Mouse (Mus musculus): ENCODE measurements at regions not wholly inside any gene's neighbourhood (a gene's known extent, or its start where the extent isn't known, plus 50 kb on each side); places are given as distances from the start of the nearest gene placed in this dataset.
A peak's percentile ranks its signal among the peaks of the same experiment; 100 is the strongest.

GRCm38 (mm10) chr4:47671362-47671761 is 196.9 kb downstream of the Sec61b start:
- Histone ChIP-seq H3K4me2 (ENCODE audit: low read depth, low read length) (no peak overlapping the region), H3K4me1 (ENCODE audit: control insufficient read depth, insufficient read depth) (peaks cover 12% of the 10 kb centered on the region), H3K27ac (ENCODE audit: low read depth) (no peak overlapping the region), H3K9ac (replicated peaks; ENCODE audit: low read depth, low read length) (no peak overlapping the region), H3K9me3 (replicated peaks; ENCODE audit: control insufficient read depth, low read length) (no peaks in the 10 kb centered on the region), H3K4me3 (ENCODE audit: low read depth, low read length) (no peak overlapping the region), H3K27me3 (ENCODE audit: control insufficient read depth, insufficient read depth, low read length) (peaks cover 21% of the 10 kb centered on the region), H3K36me3 (replicated peaks; ENCODE audit: control insufficient read depth, insufficient read depth, low read length) (no peaks in the 10 kb centered on the region)
- TF ChIP-seq EP300 (IDR thresholded peaks at IDR 0.05; ENCODE audit: low read depth) (no peak), CTCF (IDR thresholded peaks at IDR 0.05; ENCODE audit: low read depth) (no peak)
- DNase-seq (ENCODE audit: low spot score) = no peak
- 57% methylated on average over 5 of the region's 5 CpGs for WGBS
- no peak for ATAC-seq (ENCODE audit: insufficient read depth, low read depth)

GRCm38 (mm10) chr4:47681141-47681540 is 206.7 kb downstream of the Sec61b start:
- H3K4me2 ChIP-seq (ENCODE audit: low read depth, low read length) = no peak overlapping the region
- WGBS = 81% methylated on average over 4 of the region's 4 CpGs
- no peaks in the 10 kb centered on the region for H3K4me1 ChIP-seq (ENCODE audit: control insufficient read depth, insufficient read depth)
- TF ChIP-seq EP300 (IDR thresholded peaks at IDR 0.05; ENCODE audit: low read depth) (no peak), CTCF (IDR thresholded peaks at IDR 0.05; ENCODE audit: low read depth) (no peak)
- H3K36me3 ChIP-seq (replicated peaks; ENCODE audit: control insufficient read depth, insufficient read depth, low read length) = no peaks in the 10 kb centered on the region
- H3K9ac ChIP-seq (replicated peaks; ENCODE audit: low read depth, low read length) = no peak overlapping the region
- H3K4me3 ChIP-seq (ENCODE audit: low read depth, low read length) = no peak overlapping the region
- H3K27me3 ChIP-seq (ENCODE audit: control insufficient read depth, insufficient read depth, low read length) = no peaks in the 10 kb centered on the region
- H3K9me3 ChIP-seq (replicated peaks; ENCODE audit: control insufficient read depth, low read length) = no peaks in the 10 kb centered on the region
- no peak for ATAC-seq (ENCODE audit: insufficient read depth, low read depth)
- no peak for DNase-seq (ENCODE audit: low spot score)
- no peak overlapping the region for H3K27ac ChIP-seq (ENCODE audit: low read depth)

- WGBS = 52% methylated on average over 2 of the region's 2 CpGs
- DNase-seq (ENCODE audit: low spot score) = peak; percentile 46
- H3K4me1 ChIP-seq (ENCODE audit: control insufficient read depth, insufficient read depth) = no peaks in the 10 kb centered on the region
- H3K9ac ChIP-seq (replicated peaks; ENCODE audit: low read depth, low read length) = no peak overlapping the region
- H3K4me2 ChIP-seq (ENCODE audit: low read depth, low read length) = no peak overlapping the region
- no peak overlapping the region for H3K4me3 ChIP-seq (ENCODE audit: low read depth, low read length)
- no peaks in the 10 kb centered on the region for H3K9me3 ChIP-seq (replicated peaks; ENCODE audit: control insufficient read depth, low read length)
- ATAC-seq (ENCODE audit: insufficient read depth, low read depth) = peak; percentile 20; the same call in 1 of the 2 replicates
- H3K27me3 ChIP-seq (ENCODE audit: control insufficient read depth, insufficient read depth, low read length) = no peaks in the 10 kb centered on the region
- no peak overlapping the region for H3K27ac ChIP-seq (ENCODE audit: low read depth)
- no peaks in the 10 kb centered on the region for H3K36me3 ChIP-seq (replicated peaks; ENCODE audit: control insufficient read depth, insufficient read depth, low read length)
- TF ChIP-seq EP300 (IDR thresholded peaks at IDR 0.05; ENCODE audit: low read depth) = no peak
- no peak for TF ChIP-seq CTCF (IDR thresholded peaks at IDR 0.05; ENCODE audit: low read depth)
Measured at GRCm38 (mm10) chr4:47691207-47691606, 216.7 kb downstream of the Sec61b start.

- no peak overlapping the region for H3K27ac ChIP-seq (ENCODE audit: low read depth)
- H3K27me3 ChIP-seq (ENCODE audit: control insufficient read depth, insufficient read depth, low read length) = no peaks in the 10 kb centered on the region
- ATAC-seq (ENCODE audit: insufficient read depth, low read depth) = no peak
- H3K4me3 ChIP-seq (ENCODE audit: low read depth, low read length) = no peak overlapping the region
- H3K4me1 ChIP-seq (ENCODE audit: control insufficient read depth, insufficient read depth) = no peaks in the 10 kb centered on the region
- TF ChIP-seq EP300 (IDR thresholded peaks at IDR 0.05; ENCODE audit: low read depth) (no peak), CTCF (IDR thresholded peaks at IDR 0.05; ENCODE audit: low read depth) (no peak)
- no peak overlapping the region for H3K9ac ChIP-seq (replicated peaks; ENCODE audit: low read depth, low read length)
- H3K4me2 ChIP-seq (ENCODE audit: low read depth, low read length) = no peak overlapping the region
- DNase-seq (ENCODE audit: low spot score) = no peak
- H3K9me3 ChIP-seq (replicated peaks; ENCODE audit: control insufficient read depth, low read length) = no peaks in the 10 kb centered on the region
- H3K36me3 ChIP-seq (replicated peaks; ENCODE audit: control insufficient read depth, insufficient read depth, low read length) = no peaks in the 10 kb centered on the region
Measured at GRCm38 (mm10) chr4:47692654-47693053, 218.2 kb downstream of the Sec61b start.

GRCm38 (mm10) chr4:47693221-47693620 is 218.8 kb downstream of the Sec61b start:
- no peaks in the 10 kb centered on the region for H3K27me3 ChIP-seq (ENCODE audit: control insufficient read depth, insufficient read depth, low read length)
- no peak overlapping the region for H3K9ac ChIP-seq (replicated peaks; ENCODE audit: low read depth, low read length)
- no peaks in the 10 kb centered on the region for H3K9me3 ChIP-seq (replicated peaks; ENCODE audit: control insufficient read depth, low read length)
- no peak overlapping the region for H3K27ac ChIP-seq (ENCODE audit: low read depth)
- H3K4me1 ChIP-seq (ENCODE audit: control insufficient read depth, insufficient read depth) = no peaks in the 10 kb centered on the region
- DNase-seq (ENCODE audit: low spot score) (no peak), ATAC-seq (ENCODE audit: insufficient read depth, low read depth) (no peak)
- TF ChIP-seq CTCF (IDR thresholded peaks at IDR 0.05; ENCODE audit: low read depth) = no peak
- no peak for TF ChIP-seq EP300 (IDR thresholded peaks at IDR 0.05; ENCODE audit: low read depth)
- no peaks in the 10 kb centered on the region for H3K36me3 ChIP-seq (replicated peaks; ENCODE audit: control insufficient read depth, insufficient read depth, low read length)
- WGBS = 78% methylated on average over 12 of the region's 12 CpGs
- no peak overlapping the region for H3K4me2 ChIP-seq (ENCODE audit: low read depth, low read length)
- no peak overlapping the region for H3K4me3 ChIP-seq (ENCODE audit: low read depth, low read length)

- Histone ChIP-seq H3K4me2 (ENCODE audit: low read depth, low read length) (no peak overlapping the region), H3K36me3 (replicated peaks; ENCODE audit: control insufficient read depth, insufficient read depth, low read length) (no peaks in the 10 kb centered on the region), H3K27ac (ENCODE audit: low read depth) (no peak overlapping the region), H3K9me3 (replicated peaks; ENCODE audit: control insufficient read depth, low read length) (no peaks in the 10 kb centered on the region), H3K4me3 (ENCODE audit: low read depth, low read length) (no peak overlapping the region), H3K9ac (replicated peaks; ENCODE audit: low read depth, low read length) (no peak overlapping the region), H3K27me3 (ENCODE audit: control insufficient read depth, insufficient read depth, low read length) (no peaks in the 10 kb centered on the region), H3K4me1 (ENCODE audit: control insufficient read depth, insufficient read depth) (no peaks in the 10 kb centered on the region)
- WGBS = 85% methylated on average over 4 of the region's 4 CpGs
- DNase-seq (ENCODE audit: low spot score) (no peak), ATAC-seq (ENCODE audit: insufficient read depth, low read depth) (no peak)
- no peak for TF ChIP-seq EP300 (IDR thresholded peaks at IDR 0.05; ENCODE audit: low read depth)
- TF ChIP-seq CTCF (IDR thresholded peaks at IDR 0.05; ENCODE audit: low read depth) = no peak
Measured at GRCm38 (mm10) chr4:47697071-47697470, 222.6 kb downstream of the Sec61b start.

Measured in heart, postnatal 0 days (tissue).